Mouse (Mus musculus) myocyte (in vitro differentiated cells): ENCODE data around the gene Ppard.

ENCODE experiments used
- CEBPB ChIP-seq: IDR thresholded peaks from 2 replicates; pipeline ENCODE4 v1.6.1; 2011; ENCODE audit warnings: mild to moderate bottlenecking, moderate library complexity; ENCODE audit not compliant: poor library complexity, insufficient read depth, severe bottlenecking
- E2F4 ChIP-seq: IDR thresholded peaks from one replicate; pipeline ENCODE4 v1.6.1; 2011; ENCODE audit warnings: mild to moderate bottlenecking, control low read depth, moderate library complexity; ENCODE audit not compliant: insufficient read depth
- MAX ChIP-seq: IDR thresholded peaks from one replicate; pipeline ENCODE4 v1.6.1; 2011; ENCODE audit warnings: low read depth, mild to moderate bottlenecking, control low read depth
- MYOD1 ChIP-seq, 3 experiments: IDR thresholded peaks; one replicate each; pipeline ENCODE4 v1.6.1; 2011; ENCODE audit warnings: control low read depth in 2 of 3, low read depth in 2 of 3, mild to moderate bottlenecking in 2 of 3, moderate library complexity in 1 of 3; ENCODE audit not compliant: insufficient read length in 2 of 3, control insufficient read depth in 1 of 3
- MYOG ChIP-seq, 3 experiments: IDR thresholded peaks; one replicate each; pipeline ENCODE4 v1.6.1; 2011; ENCODE audit warnings: control low read depth in 2 of 3, low read depth in 2 of 3, mild to moderate bottlenecking in 2 of 3; ENCODE audit not compliant: insufficient read length in 2 of 3, control insufficient read depth in 1 of 3, insufficient read depth in 1 of 3
- POLR2A ChIP-seq: IDR thresholded peaks from one replicate; pipeline ENCODE4 v1.6.1; 2011; ENCODE audit warnings: low read depth, mild to moderate bottlenecking, control low read depth, moderate library complexity; ENCODE audit not compliant: insufficient read length
- POLR2AphosphoS2 ChIP-seq: IDR thresholded peaks from one replicate; pipeline ENCODE4 v1.6.1; 2011; ENCODE audit warnings: low read depth, control low read depth; ENCODE audit not compliant: insufficient read length
- REST ChIP-seq: IDR thresholded peaks from one replicate; pipeline ENCODE4 v1.6.1; 2011; ENCODE audit warnings: mild to moderate bottlenecking, control low read depth, moderate library complexity; ENCODE audit not compliant: insufficient read depth, insufficient read length
- SRF ChIP-seq: IDR thresholded peaks from one replicate; pipeline ENCODE4 v1.6.1; 2011; ENCODE audit warnings: low read depth; ENCODE audit not compliant: control insufficient read depth, insufficient read length
- TCF12 ChIP-seq: IDR thresholded peaks from one replicate; pipeline ENCODE4 v1.6.1; 2011; ENCODE audit warnings: mild to moderate bottlenecking, control low read depth; ENCODE audit not compliant: poor library complexity, insufficient read depth, severe bottlenecking
- TCF3 ChIP-seq: IDR thresholded peaks from one replicate; pipeline ENCODE4 v1.6.1; 2011; ENCODE audit warnings: low read depth, control low read depth; ENCODE audit not compliant: insufficient read length
- USF1 ChIP-seq: IDR thresholded peaks from one replicate; pipeline ENCODE4 v1.6.1; 2011; ENCODE audit warnings: low read depth, mild to moderate bottlenecking, control low read depth, moderate library complexity

GRCm38 (mm10) chr17:28192754-28193153 lies 39.7 kb upstream of the Ppard start:
- no peak for TF ChIP-seq TCF12
- no peak for TF ChIP-seq POLR2A
- no peak for TF ChIP-seq MAX
- TF ChIP-seq POLR2AphosphoS2 = no peak
- TF ChIP-seq E2F4 = no peak
- no peak for TF ChIP-seq USF1
- no peak for TF ChIP-seq MYOD1 (IDR thresholded peaks at IDR 0.05; ENCODE audit: control insufficient read depth in 1 of 3, insufficient read length in 2 of 3, low read depth in 2 of 3)
- TF ChIP-seq REST = no peak
- TF ChIP-seq MYOG (IDR thresholded peaks at IDR 0.05; ENCODE audit: control insufficient read depth in 1 of 3, insufficient read depth in 1 of 3, insufficient read length in 2 of 3, low read depth in 2 of 3) = no peak
- no peak for TF ChIP-seq SRF
- 0 out of 2 replicates have a peak, but pooled peaks have one; percentile 34 for TF ChIP-seq CEBPB
- no peak for TF ChIP-seq TCF3
